Mouse (Mus musculus) limb, embryonic 14.5 days (tissue): ENCODE results near the gene Slc12a5. TPM values are rescaled to one million over a fixed set of nuclear protein-coding genes. Genes with fewer than 3 reads are reported as not detected.

Source experiments
- ATAC-seq: fragments of 200-750 bp; cut with Nextera tagmentation; 2 replicates; pipeline ENCODE4 v1.8.0; 2017; ENCODE audit warnings: low read depth, moderate number of reproducible peaks, moderate TSS enrichment; ENCODE audit not compliant: low FRiP score
- DNase-seq: peaks from one replicate; pipeline ENCODE4 v3.0.0-alpha.2; 2015; ENCODE audit warnings: low spot score
- H3K27ac ChIP-seq: fragments of 300-500 bp; sonication (generic); replicated peaks from 2 replicates; pipeline ENCODE4 v1.5.1; 2014; ENCODE audit warnings: low read depth, mild to moderate bottlenecking, low read length, moderate library complexity, mixed read lengths
- H3K27me3 ChIP-seq: fragments of 300-500 bp; sonication (generic); 2 replicates; pipeline ENCODE4 v1.6.1; 2014; ENCODE audit warnings: low read length, mixed read lengths; ENCODE audit not compliant: control insufficient read depth, insufficient read depth
- H3K36me3 ChIP-seq: fragments of 300-500 bp; sonication (generic); 2 replicates; pipeline ENCODE4 v1.6.1; 2014; ENCODE audit warnings: mild to moderate bottlenecking, low read length, moderate library complexity, mixed read lengths; ENCODE audit not compliant: control insufficient read depth, insufficient read depth
- H3K4me1 ChIP-seq: fragments of 300-500 bp; sonication (generic); 2 replicates; pipeline ENCODE4 v1.6.1; 2014; ENCODE audit warnings: antibody characterized with exemption, low read length, mixed read lengths; ENCODE audit not compliant: control insufficient read depth, insufficient read depth
- H3K4me2 ChIP-seq: fragments of 300-500 bp; sonication (generic); replicated peaks from 2 replicates; pipeline ENCODE4 v1.6.1; 2014; ENCODE audit warnings: low read depth, mild to moderate bottlenecking, low read length, moderate library complexity; ENCODE audit not compliant: severe bottlenecking
- H3K4me3 ChIP-seq: fragments of 300-500 bp; sonication (generic); replicated peaks from 2 replicates; pipeline ENCODE4 v1.5.1; 2014; ENCODE audit warnings: low read length
- H3K9ac ChIP-seq: fragments of 300-500 bp; sonication (generic); 2 replicates; pipeline ENCODE4 v1.6.1; 2014; ENCODE audit warnings: mild to moderate bottlenecking, low read depth, low read length, moderate library complexity; ENCODE audit not compliant: severe bottlenecking
- H3K9me3 ChIP-seq: fragments of 300-500 bp; sonication (generic); 2 replicates; pipeline ENCODE4 v1.6.1; 2016; ENCODE audit warnings: low read length; ENCODE audit not compliant: control insufficient read depth
- POLR2A ChIP-seq: fragments of 200-500 bp; IDR thresholded peaks from 2 replicates; pipeline ENCODE4 v1.8.0; 2012; ENCODE audit warnings: inconsistent platforms, mild to moderate bottlenecking, moderate library complexity, borderline replicate concordance; ENCODE audit not compliant: insufficient read depth, insufficient read length; ENCODE audit errors: extremely low read depth
- WGBS: fragments of 180-500 bp; shearing (Covaris S2); extraction: QIAGEN DNeasy Blood & Tissue Kit; methylation state at CpG from one replicate; pipeline ENCODE4 v1.1.7; 2014; 5-methylcytosine and 5-hydroxymethylcytosine counted together
- polyA plus RNA-seq, 2 experiments: library from polyadenylated mRNA; depleted of rRNA in 1 of 2; stranded (reverse) in 1 of 2; unstranded in 1 of 2; fragments of >200 nt; fragmentation: Nextera tagmentation in 1 of 2; extraction: Ambion mirVana in 1 of 2; gene quantifications; 2 replicates each; pipeline versions ENCODE4 v1.2.1 to v1.2.3; 2012 to 2014

The Slc12a5 gene
- polyA plus RNA-seq, 2 experiments: 0.72 to 6.9 TPM

DNA sequence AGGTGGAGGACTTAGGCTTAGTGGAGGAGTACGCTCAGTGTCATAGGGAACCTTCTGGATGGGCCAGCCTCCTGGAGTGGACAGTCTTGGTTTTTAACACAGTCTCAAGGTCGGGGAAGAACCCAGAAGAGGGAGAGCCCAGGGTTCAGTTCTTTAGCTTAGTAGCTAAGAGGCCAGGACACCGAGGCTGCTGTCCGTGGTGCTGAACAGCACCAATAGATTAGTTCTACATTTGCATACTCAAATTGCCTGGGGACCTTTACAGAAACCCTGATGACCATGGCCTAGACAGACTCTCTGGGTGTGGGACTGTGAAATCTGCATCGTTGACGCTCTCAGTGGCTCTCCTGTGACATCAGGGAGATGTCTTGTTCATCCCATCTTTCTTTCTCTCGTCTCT is 19.1 kb downstream of the Slc12a5 start:
- DNase-seq: peak; percentile 85
- TF ChIP-seq POLR2A: no peak
- WGBS: 21% methylated on average over 7 of the region's 7 CpGs
- Histone ChIP-seq H3K4me3 (no peak overlapping the region), H3K4me1 (no peaks in the 10 kb centered on the region), H3K36me3 (no peaks in the 10 kb centered on the region), H3K4me2 (no peak overlapping the region), H3K27ac (no peak overlapping the region), H3K27me3 (no peaks in the 10 kb centered on the region), H3K9ac (no peak overlapping the region), H3K9me3 (no peaks in the 10 kb centered on the region)
- no peak for ATAC-seq

DNA sequence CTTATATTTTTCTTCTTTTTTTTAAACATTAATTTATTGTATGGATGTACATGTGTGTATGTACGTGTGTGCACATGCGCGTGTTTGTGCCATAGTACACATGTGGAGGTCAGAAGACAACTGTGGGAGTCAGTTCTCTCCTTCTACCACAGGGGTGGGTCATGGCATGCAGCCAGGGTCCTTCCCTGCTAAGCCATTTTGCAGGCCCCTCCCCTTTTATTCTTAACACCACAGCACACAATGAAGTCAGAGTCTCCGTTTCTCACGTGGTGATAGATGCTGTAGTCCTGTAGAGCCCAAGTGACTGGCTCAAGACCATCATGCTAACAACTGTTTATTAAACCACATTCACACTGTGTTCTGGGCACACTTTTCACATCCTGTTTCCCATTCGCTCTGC is 25.4 kb downstream of the Slc12a5 start:
- TF ChIP-seq POLR2A: no peak
- 81% methylated on average over 6 of the region's 6 CpGs for WGBS
- no peak for DNase-seq
- Histone ChIP-seq H3K9ac (no peak overlapping the region), H3K4me2 (no peak overlapping the region), H3K9me3 (no peaks in the 10 kb centered on the region), H3K4me3 (no peak overlapping the region), H3K27me3 (no peaks in the 10 kb centered on the region), H3K4me1 (no peaks in the 10 kb centered on the region), H3K27ac (no peak overlapping the region), H3K36me3 (no peaks in the 10 kb centered on the region)
- ATAC-seq: no peak

DNA sequence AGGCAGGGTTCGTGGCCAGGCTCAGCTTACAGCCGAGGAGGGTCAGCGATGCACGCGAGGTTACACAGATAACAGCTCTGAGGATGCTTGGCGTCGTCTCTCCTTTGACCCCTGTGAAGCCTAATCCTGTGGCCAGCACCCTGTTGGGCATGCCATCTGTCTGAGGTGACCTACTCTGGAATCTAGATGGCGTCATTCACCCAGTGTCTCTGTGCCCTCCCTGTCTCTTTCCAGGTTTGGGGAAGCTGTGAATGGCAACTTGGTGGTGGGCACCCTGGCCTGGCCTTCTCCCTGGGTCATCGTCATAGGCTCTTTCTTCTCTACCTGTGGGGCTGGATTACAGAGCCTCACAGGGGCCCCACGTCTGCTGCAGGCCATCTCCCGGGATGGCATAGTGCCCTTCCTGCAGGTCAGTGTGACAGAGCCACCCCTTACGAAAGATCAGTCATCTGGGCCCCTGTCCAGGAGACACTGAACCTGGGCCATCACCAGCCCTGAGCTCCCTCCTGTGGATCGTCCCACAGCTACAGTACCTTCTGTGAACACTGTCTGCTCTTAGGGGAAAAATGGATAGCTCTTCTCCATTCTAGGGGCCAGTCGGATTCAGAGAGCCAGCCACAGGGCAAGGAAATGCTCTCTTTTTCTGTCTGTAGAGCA is 25.9 kb downstream of the Slc12a5 start:
- WGBS: 70% methylated on average over 14 of the region's 14 CpGs
- DNase-seq: no peak
- Histone ChIP-seq H3K27me3 (no peaks in the 10 kb centered on the region), H3K4me2 (no peak overlapping the region), H3K9ac (no peak overlapping the region), H3K36me3 (no peaks in the 10 kb centered on the region), H3K4me1 (no peaks in the 10 kb centered on the region), H3K27ac (no peak overlapping the region), H3K9me3 (no peaks in the 10 kb centered on the region), H3K4me3 (no peak overlapping the region)
- ATAC-seq: no peak
- TF ChIP-seq POLR2A: no peak

DNA sequence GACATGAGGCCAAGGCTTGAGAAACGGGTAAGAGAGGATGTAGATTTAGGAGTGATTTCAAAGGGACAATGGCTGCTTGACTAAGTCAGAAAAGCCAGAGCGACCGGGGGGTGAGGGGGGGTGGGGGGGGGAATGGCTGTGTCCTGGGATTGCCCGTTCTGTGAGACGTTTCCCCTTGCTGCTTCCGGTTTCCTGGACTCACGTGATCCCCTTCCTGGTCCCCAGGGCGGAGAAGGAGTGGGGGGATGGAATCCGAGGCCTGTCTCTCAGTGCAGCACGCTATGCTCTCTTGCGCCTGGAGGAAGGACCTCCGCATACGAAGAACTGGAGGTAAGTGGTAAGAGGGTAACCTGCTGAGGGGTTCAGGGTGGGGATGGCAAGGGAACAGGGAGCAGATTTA is 28.2 kb downstream of the Slc12a5 start:
- H3K9ac ChIP-seq: no peak overlapping the region
- TF ChIP-seq POLR2A: no peak
- H3K27ac ChIP-seq: no peak overlapping the region
- H3K4me2 ChIP-seq: no peak overlapping the region
- no peak overlapping the region for H3K4me3 ChIP-seq
- no peaks in the 10 kb centered on the region for H3K9me3 ChIP-seq
- H3K36me3 ChIP-seq: no peaks in the 10 kb centered on the region
- DNase-seq (no peak), ATAC-seq (no peak)
- no peaks in the 10 kb centered on the region for H3K27me3 ChIP-seq
- no peaks in the 10 kb centered on the region for H3K4me1 ChIP-seq
- WGBS: 59% methylated on average over 11 of the region's 13 CpGs

DNA sequence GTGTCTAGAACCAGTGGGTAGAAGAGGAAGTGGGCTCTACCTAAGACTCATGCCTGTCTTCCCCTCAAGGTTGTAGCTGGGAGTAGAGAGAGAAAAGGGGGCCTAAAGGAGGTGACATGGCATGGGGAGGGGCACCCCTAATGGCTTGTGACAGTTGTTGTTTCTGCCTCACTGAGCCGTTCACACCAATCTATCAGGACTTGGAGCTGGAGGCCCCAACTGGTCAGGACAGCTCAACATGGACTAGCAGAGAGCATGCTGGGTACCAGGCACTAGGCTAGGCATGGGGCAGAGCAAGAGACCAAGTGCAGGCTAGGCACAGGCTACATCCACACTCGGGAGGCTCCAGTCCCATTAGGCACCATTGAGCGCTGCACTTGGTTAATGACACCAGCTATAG is 30.5 kb downstream of the Slc12a5 start:
- WGBS: 77% methylated on average over 3 of the region's 3 CpGs
- Histone ChIP-seq H3K27me3 (peaks cover 9% of the 10 kb centered on the region; the same call in 1 of the 2 replicates), H3K9ac (no peak overlapping the region), H3K9me3 (no peaks in the 10 kb centered on the region), H3K4me3 (no peak overlapping the region), H3K4me1 (no peaks in the 10 kb centered on the region), H3K27ac (no peak overlapping the region), H3K4me2 (no peak overlapping the region), H3K36me3 (no peaks in the 10 kb centered on the region)
- TF ChIP-seq POLR2A: no peak
- DNase-seq (no peak), ATAC-seq (no peak)
